ENCODE assay signal across 8 mouse cellular contexts in the genomic region with DNA sequence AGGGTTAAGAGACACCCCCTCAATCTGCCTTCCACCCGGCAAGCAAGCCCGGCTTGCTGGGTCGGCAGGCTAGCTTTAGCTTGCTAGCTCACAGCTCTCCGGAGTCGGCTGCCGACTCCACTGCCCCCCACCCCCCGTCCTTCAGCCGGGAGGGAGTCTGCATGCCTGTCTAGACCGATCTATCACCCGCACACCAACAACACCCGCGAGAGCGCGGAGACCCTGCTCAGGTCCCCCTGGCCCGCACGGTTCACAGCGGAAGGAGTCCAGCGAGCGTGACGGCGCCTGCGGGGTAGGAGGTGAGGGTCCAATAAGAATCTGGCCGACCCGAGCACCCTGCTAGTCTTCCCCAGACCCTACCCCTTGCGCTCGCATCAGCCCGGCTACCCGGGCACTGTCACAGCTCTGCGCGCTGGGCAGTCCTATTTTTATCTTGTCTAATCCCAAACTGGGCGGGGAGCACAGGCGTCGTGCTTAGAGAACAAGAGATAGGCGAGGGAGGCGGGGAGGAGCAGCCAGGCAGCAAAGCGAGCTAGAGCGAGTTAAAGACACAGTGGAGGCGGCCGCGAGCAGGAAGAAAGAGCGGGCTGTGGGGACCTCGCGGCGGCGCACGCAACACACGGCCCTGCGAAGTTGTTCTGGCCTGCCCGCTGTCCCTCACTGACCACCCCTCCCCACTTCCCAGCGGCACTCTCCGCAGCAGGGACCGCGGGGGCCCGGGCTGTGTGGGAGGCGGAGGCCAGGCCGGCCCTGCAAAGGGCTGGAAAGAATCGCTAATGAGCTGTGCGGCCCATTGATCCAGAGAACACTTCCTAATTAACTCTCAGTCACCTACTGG.
DNase-seq lines count a peak whose midpoint lies in the region; ATAC-seq lines count a peak whose summit lies in the region.

No protein-coding gene starts in this region.

- WGBS in liver, embryonic 11.5 days, result 2% methylated on average over 54 of the region's 58 CpGs
- WGBS in midbrain, embryonic 16.5 days, result 6% methylated on average over 49 of the region's 58 CpGs
- WGBS in stomach, embryonic 15.5 days, result 2% methylated on average over 58 of the region's 58 CpGs

- peaks cover 81% of the 10 kb centered on the region for H3K27me3 ChIP-seq in liver, embryonic 11.5 days (replicated peaks; ENCODE audit: control insufficient read depth, insufficient read depth, low read length)
- peaks cover 7% of the 10 kb centered on the region for H3K27me3 ChIP-seq in midbrain, embryonic 16.5 days (ENCODE audit: control insufficient read depth, insufficient read depth, low read depth, low read length)
- peaks cover 38% of the 10 kb centered on the region for H3K27me3 ChIP-seq in stomach, embryonic 15.5 days (replicated peaks)

- peak overlapping the region; percentile 30; the same call in 1 of the 2 replicates for H3K27ac ChIP-seq in liver, embryonic 11.5 days (ENCODE audit: low read depth, low read length)
- H3K27ac ChIP-seq in midbrain, embryonic 16.5 days (ENCODE audit: low read length), result peak overlapping the region; percentile 89
- peak overlapping the region; percentile 35 for H3K27ac ChIP-seq in stomach, embryonic 15.5 days

- DNase-seq in B cell, adult 2 months, result peak; percentile 31 to 35
- peak; percentile 63 for DNase-seq in adrenal gland, adult 8-10 months
- DNase-seq in embryo, embryonic 9.5 days (ENCODE audit: extremely low spot score), result peak; percentile 57
- DNase-seq in heart, adult 8-10 months (ENCODE audit: low spot score), result peak; percentile 57
- DNase-seq in kidney, adult 11 months, result peak; percentile 52
- DNase-seq in liver, embryonic 11.5 days (ENCODE audit: low spot score), result peak; percentile 44

- peak overlapping the region; percentile 46 for H3K9ac ChIP-seq in liver, embryonic 11.5 days (ENCODE audit: low read depth, low read length)
- H3K9ac ChIP-seq in midbrain, embryonic 16.5 days (ENCODE audit: low read depth, low read length), result peak overlapping the region; percentile 76
- H3K9ac ChIP-seq in stomach, embryonic 15.5 days, result peak overlapping the region; percentile 44; the same call in 1 of the 2 replicates

- peaks cover 6% of the 10 kb centered on the region for H3K4me1 ChIP-seq in liver, embryonic 11.5 days (replicated peaks; ENCODE audit: control insufficient read depth, insufficient read depth, low read length)
- peaks cover 11% of the 10 kb centered on the region for H3K4me1 ChIP-seq in midbrain, embryonic 16.5 days (ENCODE audit: control insufficient read depth, insufficient read depth, low read length)
- peaks cover 27% of the 10 kb centered on the region for H3K4me1 ChIP-seq in stomach, embryonic 15.5 days

- ATAC-seq in liver, embryonic 11.5 days (replicated peaks; ENCODE audit: low FRiP score), result peak; percentile 78
- peak; percentile 43 for ATAC-seq in midbrain, embryonic 16.5 days
- ATAC-seq in stomach, embryonic 15.5 days (ENCODE audit: insufficient read depth, low FRiP score, low read depth), result peak; percentile 44

- no peaks in the 10 kb centered on the region for H3K36me3 ChIP-seq in liver, embryonic 11.5 days (ENCODE audit: control insufficient read depth, insufficient read depth, low read length)
- H3K36me3 ChIP-seq in midbrain, embryonic 16.5 days (ENCODE audit: control insufficient read depth, insufficient read depth, low read length), result no peaks in the 10 kb centered on the region
- H3K36me3 ChIP-seq in stomach, embryonic 15.5 days, result no peaks in the 10 kb centered on the region

- H3K9me3 ChIP-seq in liver, embryonic 11.5 days (ENCODE audit: control insufficient read depth, low read length), result no peaks in the 10 kb centered on the region
- no peaks in the 10 kb centered on the region for H3K9me3 ChIP-seq in midbrain, embryonic 16.5 days (replicated peaks; ENCODE audit: control insufficient read depth, low read length, poor library complexity, severe bottlenecking)
- no peaks in the 10 kb centered on the region for H3K9me3 ChIP-seq in stomach, embryonic 15.5 days

- peak overlapping the region; percentile 85 for H3K4me2 ChIP-seq in liver, embryonic 11.5 days
- peak overlapping the region; percentile 71 for H3K4me2 ChIP-seq in midbrain, embryonic 16.5 days (ENCODE audit: low read length)
- peak overlapping the region; percentile 79 for H3K4me2 ChIP-seq in stomach, embryonic 15.5 days

- H3K4me3 ChIP-seq in liver, embryonic 11.5 days (ENCODE audit: low read depth, low read length), result peak overlapping the region; percentile 74
- H3K4me3 ChIP-seq in midbrain, embryonic 16.5 days (ENCODE audit: low read depth, low read length), result peak overlapping the region; percentile 60
- H3K4me3 ChIP-seq in stomach, embryonic 15.5 days (replicated peaks), result peak overlapping the region; percentile 62

Comparison
In these comparisons a context has a peak if more than half of its experiments do, and no peak if none do; other contexts are left out.
1. Peak in every context shown above with its lines: DNase-seq, ATAC-seq, H3K4me3 ChIP-seq and H3K27ac ChIP-seq.
2. H3K27ac ChIP-seq: peak in every context shown above with its lines; median percentile 89 in midbrain, embryonic 16.5 days; 35 in stomach, embryonic 15.5 days; 30 in liver, embryonic 11.5 days.